Mouse (Mus musculus) CH12.LX (cell line): ENCODE measurements around the gene Sparc. TPM values are rescaled to one million over a fixed set of nuclear protein-coding genes. Genes with fewer than 3 reads are reported as not detected.

ENCODE experiments used
- DNase-seq: peaks from one replicate; pipeline ENCODE4 v3.0.0-alpha.2; 2013; ENCODE audit errors: extremely low read depth
- H3K27ac ChIP-seq: 2 replicates; pipeline ENCODE4 v1.5.1; 2012; ENCODE audit warnings: low read depth, mild to moderate bottlenecking, control low read depth, moderate library complexity; ENCODE audit not compliant: insufficient read depth
- H3K27me3 ChIP-seq: replicated peaks from 2 replicates; pipeline ENCODE3; 2012; ENCODE audit warnings: inconsistent platforms
- H3K36me3 ChIP-seq, 2 experiments: replicated peaks in 1 of 2; 2 replicates each; pipeline versions ENCODE3 to v1.6.1; 2012; ENCODE audit warnings: inconsistent platforms in 1 of 2, low read length in 1 of 2, mild to moderate bottlenecking in 1 of 2, mixed read lengths in 1 of 2, moderate library complexity in 1 of 2; ENCODE audit not compliant: control insufficient read depth in 1 of 2, insufficient read depth in 1 of 2
- H3K4me1 ChIP-seq, 2 experiments: 2 replicates each; pipeline ENCODE4 v1.6.1; 2012; ENCODE audit warnings: inconsistent platforms in 1 of 2, moderate library complexity in 1 of 2; ENCODE audit not compliant: insufficient read depth in 2 of 2, control insufficient read depth in 1 of 2
- H3K4me2 ChIP-seq: 2 replicates; pipeline ENCODE4 v1.6.1; 2012; ENCODE audit warnings: low read depth, mild to moderate bottlenecking, control low read depth; ENCODE audit not compliant: poor library complexity, insufficient read depth, severe bottlenecking
- H3K4me3 ChIP-seq, 3 experiments: fragments of 150-350 bp in 1 of 3; sonication (generic) in 1 of 3; replicated peaks in 1 of 3; 2 replicates each; pipeline versions ENCODE3 to v1.5.1; 2011 to 2012; ENCODE audit warnings: low read depth in 2 of 3, low read length in 2 of 3, mild to moderate bottlenecking in 2 of 3, moderate library complexity in 2 of 3, control low read depth in 1 of 3, improper control_type of control experiment in 1 of 3, inconsistent platforms in 1 of 3, mixed read lengths in 1 of 3; ENCODE audit not compliant: poor library complexity in 1 of 3
- H3K79me2 ChIP-seq: replicated peaks from 2 replicates; pipeline ENCODE4 v1.6.1; 2012; ENCODE audit warnings: mild to moderate bottlenecking, moderate library complexity; ENCODE audit not compliant: control insufficient read depth, poor library complexity, insufficient read depth, severe bottlenecking; ENCODE audit errors: extremely low read depth
- H3K9ac ChIP-seq: 2 replicates; pipeline ENCODE4 v1.6.1; 2012; ENCODE audit warnings: low read depth, mild to moderate bottlenecking, control low read depth, moderate library complexity; ENCODE audit not compliant: insufficient read depth
- H3K9me3 ChIP-seq: replicated peaks from 2 replicates; pipeline ENCODE3; 2012; ENCODE audit warnings: low read length, inconsistent platforms, mixed read lengths
- BHLHE40 ChIP-seq: IDR thresholded peaks from 2 replicates; pipeline ENCODE4 v1.6.1; 2011; ENCODE audit warnings: mild to moderate bottlenecking, low read depth, low read length, improper control_type of control experiment
- CHD1 ChIP-seq: IDR thresholded peaks from 2 replicates; pipeline ENCODE4 v1.6.1; 2012; ENCODE audit warnings: low read depth, low read length, improper control_type of control experiment, inconsistent platforms
- CHD2 ChIP-seq: IDR thresholded peaks from 2 replicates; pipeline ENCODE4 v1.6.1; 2011; ENCODE audit warnings: low read length, improper control_type of control experiment
- CTCF ChIP-seq, 2 experiments: IDR thresholded peaks in 1 of 2; conservative IDR thresholded peaks in 1 of 2; 2 replicates each; pipeline ENCODE4 v1.5.1; 2011 to 2012; ENCODE audit warnings: low read depth in 2 of 2, low read length in 2 of 2, improper control_type of control experiment in 1 of 2, inconsistent platforms in 1 of 2, mild to moderate bottlenecking in 1 of 2, moderate library complexity in 1 of 2
- EP300 ChIP-seq: IDR thresholded peaks from 2 replicates; pipeline ENCODE4 v1.6.1; 2011; ENCODE audit warnings: low read length, improper control_type of control experiment
- HCFC1 ChIP-seq: IDR thresholded peaks from 2 replicates; pipeline ENCODE4 v1.6.1; 2012; ENCODE audit warnings: low read depth, mild to moderate bottlenecking, inconsistent platforms, low read length, improper control_type of control experiment
- JUN ChIP-seq: IDR thresholded peaks from 2 replicates; pipeline ENCODE4 v1.6.1; 2011; ENCODE audit warnings: low read depth, mild to moderate bottlenecking, low read length, improper control_type of control experiment, moderate library complexity; ENCODE audit not compliant: insufficient read depth
- KAT2A ChIP-seq: IDR thresholded peaks from 2 replicates; pipeline ENCODE4 v1.6.1; 2012; ENCODE audit warnings: low read length, improper control_type of control experiment, inconsistent platforms; ENCODE audit not compliant: insufficient replicate concordance
- MAZ ChIP-seq: IDR thresholded peaks from 2 replicates; pipeline ENCODE4 v1.6.1; 2012; ENCODE audit warnings: low read depth, mild to moderate bottlenecking, inconsistent platforms, low read length, improper control_type of control experiment, moderate library complexity
- MXI1 ChIP-seq: IDR thresholded peaks from 2 replicates; pipeline ENCODE4 v1.6.1; 2011; ENCODE audit warnings: mild to moderate bottlenecking, low read depth, low read length, improper control_type of control experiment
- NRF1 ChIP-seq: IDR thresholded peaks from 2 replicates; pipeline ENCODE4 v1.6.1; 2014; ENCODE audit warnings: low read depth, mild to moderate bottlenecking, inconsistent platforms, low read length, improper control_type of control experiment, moderate library complexity
- POLR2A ChIP-seq: IDR thresholded peaks from 2 replicates; pipeline ENCODE4 v1.6.1; 2011; ENCODE audit warnings: low read depth, mild to moderate bottlenecking, improper control_type of control experiment, low read length
- POLR2AphosphoS2 ChIP-seq: IDR thresholded peaks from 2 replicates; pipeline ENCODE4 v1.6.1; 2011; ENCODE audit warnings: low read depth, low read length, improper control_type of control experiment
- RAD21 ChIP-seq: IDR thresholded peaks from 2 replicates; pipeline ENCODE4 v1.6.1; 2011; ENCODE audit warnings: low read depth, mild to moderate bottlenecking, low read length, improper control_type of control experiment, moderate library complexity
- SMC3 ChIP-seq: IDR thresholded peaks from 2 replicates; pipeline ENCODE4 v1.6.1; 2011; ENCODE audit warnings: low read depth, low read length, improper control_type of control experiment
- UBTF ChIP-seq: IDR thresholded peaks from 2 replicates; pipeline ENCODE4 v1.6.1; 2012; ENCODE audit warnings: low read depth, mild to moderate bottlenecking, inconsistent platforms, low read length, improper control_type of control experiment, moderate library complexity
- USF1 ChIP-seq: IDR thresholded peaks from 2 replicates; pipeline ENCODE4 v1.6.1; 2014; ENCODE audit warnings: low read depth, mild to moderate bottlenecking, inconsistent platforms, low read length, improper control_type of control experiment
- ZC3H11A ChIP-seq: IDR thresholded peaks from 2 replicates; pipeline ENCODE4 v1.6.1; 2012; ENCODE audit warnings: low read depth, mild to moderate bottlenecking, inconsistent platforms, low read length, improper control_type of control experiment
- ZKSCAN1 ChIP-seq: IDR thresholded peaks from 2 replicates; pipeline ENCODE4 v1.6.1; 2012; ENCODE audit warnings: low read depth, inconsistent platforms, low read length, improper control_type of control experiment, borderline replicate concordance
- ZNF384 ChIP-seq: IDR thresholded peaks from 2 replicates; pipeline ENCODE4 v1.6.1; 2012; ENCODE audit warnings: low read depth, low read length, improper control_type of control experiment, inconsistent platforms
- dilution Hi-C: fragments of 300-500 bp; cut with MboI; formaldehyde crosslinking; loops from 2 replicates; pipeline ENCODE4 v1.14.3; 2020; ENCODE audit warnings: low sequenced_read_pairs; ENCODE audit not compliant: extremely low pct_unique_long_range_greater_than_20kb, extremely low pct_ligation_motif_present
- in situ Hi-C: fragments of 300-500 bp; cut with MboI; formaldehyde crosslinking; loops from 3 replicates; pipeline ENCODE4 v1.14.3; 2019; ENCODE audit warnings: low sequenced_read_pairs, low pct_ligation_motif_present, low pct_unique_long_range_greater_than_20kb, mixed read lengths
- polyA plus RNA-seq: library from polyadenylated mRNA; unstranded; fragments of >175 nt; gene quantifications from 2 replicates; pipeline ENCODE4 v1.2.1, GENCODE M21; 2012; ENCODE audit warnings: low read depth; ENCODE audit not compliant: insufficient read length
- total RNA-seq, 2 experiments: library from RNA; depleted of rRNA; stranded (reverse); fragments of 300-350 nt in 1 of 2; fragments of >200 nt in 1 of 2; gene quantifications; 2 replicates each; pipeline ENCODE4 v1.2.3; 2012 to 2014

Sparc gene
- total and polyA plus RNA-seq, 3 experiments: 0.13 to 0.57 TPM; not detected in 1

- TF ChIP-seq EP300 (no peak), MXI1 (no peak)
- Histone ChIP-seq H3K4me1 (no peaks in the 10 kb centered on the region), H3K27ac (no peak overlapping the region), H3K9ac (no peak overlapping the region), H3K27me3 (peaks cover 47% of the 10 kb centered on the region), H3K36me3 (no peaks in the 10 kb centered on the region), H3K9me3 (peaks cover 9% of the 10 kb centered on the region), H3K4me3 (no peak overlapping the region), H3K79me2 (no peaks in the 10 kb centered on the region), H3K4me2 (no peak overlapping the region)
- DNase-seq: no peak
- dilution Hi-C loops (no loop called here), in situ Hi-C loops (loop anchor here (5.0 kb wide), 1 partner anchor 42 kb away; no protein-coding TSS in a partner anchor)
Observed at GRCm38 (mm10) chr11:55404659-55405457, 18.1 kb downstream of the Sparc start.

- H3K36me3 ChIP-seq: no peaks in the 10 kb centered on the region
- in situ Hi-C loops: no loop called here
- H3K79me2 ChIP-seq: no peaks in the 10 kb centered on the region
- H3K27me3 ChIP-seq: peaks cover 37% of the 10 kb centered on the region
- H3K4me3 ChIP-seq: no peak overlapping the region
- no peak for DNase-seq
- H3K4me2 ChIP-seq: no peak overlapping the region
- TF ChIP-seq ZKSCAN1 (no peak), USF1 (no peak), ZNF384 (no peak), SMC3 (no peak), JUN (no peak), CHD2 (no peak)
- TF ChIP-seq, all 38 proteins: peak for 0
- Histone ChIP-seq H3K9me3 (no peaks in the 10 kb centered on the region), H3K27ac (no peak overlapping the region), H3K9ac (no peak overlapping the region), H3K4me1 (peaks cover under 1 to 2% of the 10 kb centered on the region in 2 experiments)
- dilution Hi-C loops: no loop called here
Observed at GRCm38 (mm10) chr11:55400863-55401262, 22.1 kb downstream of the Sparc start.

GRCm38 (mm10) chr11:55398371-55398770 is 24.6 kb downstream of the Sparc start:
- dilution Hi-C loops (no loop called here), in situ Hi-C loops (loop anchor here (25.0 kb wide), 1 partner anchor 511 kb away; no protein-coding TSS in a partner anchor)
- H3K4me3 ChIP-seq: no peak overlapping the region

More at GRCm38 (mm10) chr11:55398371-55398770, 24.6 kb downstream of the Sparc start:
- Histone ChIP-seq H3K9me3 (no peaks in the 10 kb centered on the region), H3K79me2 (no peaks in the 10 kb centered on the region), H3K9ac (no peak overlapping the region), H3K27me3 (peaks cover 28% of the 10 kb centered on the region), H3K4me2 (no peak overlapping the region), H3K27ac (no peak overlapping the region), H3K4me1 (peaks cover 4 to 18% of the 10 kb centered on the region in 2 experiments), H3K36me3 (no peaks in the 10 kb centered on the region)
- TF ChIP-seq HCFC1 (no peak), ZC3H11A (no peak), CHD1 (no peak), KAT2A (no peak), MAZ (no peak), POLR2AphosphoS2 (no peak), RAD21 (no peak), NRF1 (no peak), CHD2 (no peak), CTCF (conservative IDR thresholded peaks at IDR 0.05 in 1 of 2, IDR thresholded peaks at IDR 0.05 in 1 of 2; ENCODE audit: low read depth in 2 of 2, low read length in 2 of 2) (no peak), BHLHE40 (no peak), POLR2A (no peak), UBTF (no peak)
- no peak for DNase-seq
